Mouse (Mus musculus): ENCODE data around the gene Pigq.

DNA sequence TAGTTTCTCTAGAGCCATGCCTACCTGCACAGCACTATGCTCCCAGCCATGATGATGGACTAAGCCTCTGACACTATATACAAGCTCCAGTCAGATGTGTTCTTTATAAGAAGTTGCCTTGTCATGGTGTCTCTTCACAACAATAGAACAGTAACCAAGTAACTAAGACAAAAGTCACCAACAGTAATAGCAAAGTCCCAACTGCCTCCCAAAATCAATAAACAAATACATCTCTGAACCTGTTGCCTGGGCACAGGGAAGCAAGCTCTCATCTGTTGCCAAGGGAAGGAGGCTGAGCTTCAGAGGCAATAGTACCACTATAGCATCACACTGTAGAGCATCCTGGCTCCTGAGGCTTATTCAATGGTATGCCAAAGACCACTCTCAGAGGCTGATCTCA, 57.9 kb downstream of the Pigq start:
- TF ChIP-seq POLR2A (IDR thresholded peaks at IDR 0.05; ENCODE audit: insufficient read length, low read depth) (no peak), TCF12 (IDR thresholded peaks at IDR 0.05; ENCODE audit: insufficient read depth, poor library complexity, severe bottlenecking) (no peak), MAX (IDR thresholded peaks at IDR 0.05; ENCODE audit: low read depth) (no peak), POLR2AphosphoS2 (IDR thresholded peaks at IDR 0.05; ENCODE audit: insufficient read length, low read depth) (no peak), REST (IDR thresholded peaks at IDR 0.05; ENCODE audit: insufficient read depth, insufficient read length) (no peak), USF1 (IDR thresholded peaks at IDR 0.05; ENCODE audit: low read depth) (no peak), MYOG (IDR thresholded peaks at IDR 0.05; ENCODE audit: control insufficient read depth in 1 of 3, insufficient read depth in 1 of 3, insufficient read length in 2 of 3, low read depth in 2 of 3) (no peak), CEBPB (IDR thresholded peaks at IDR 0.05; ENCODE audit: insufficient read depth, poor library complexity, severe bottlenecking) (no peak), TCF3 (IDR thresholded peaks at IDR 0.05; ENCODE audit: insufficient read length, low read depth) (no peak), E2F4 (IDR thresholded peaks at IDR 0.05; ENCODE audit: insufficient read depth) (no peak)

Data from myocyte (in vitro differentiated cells).